ENCODE assay signal across 26 mouse cellular contexts in the genomic region with DNA sequence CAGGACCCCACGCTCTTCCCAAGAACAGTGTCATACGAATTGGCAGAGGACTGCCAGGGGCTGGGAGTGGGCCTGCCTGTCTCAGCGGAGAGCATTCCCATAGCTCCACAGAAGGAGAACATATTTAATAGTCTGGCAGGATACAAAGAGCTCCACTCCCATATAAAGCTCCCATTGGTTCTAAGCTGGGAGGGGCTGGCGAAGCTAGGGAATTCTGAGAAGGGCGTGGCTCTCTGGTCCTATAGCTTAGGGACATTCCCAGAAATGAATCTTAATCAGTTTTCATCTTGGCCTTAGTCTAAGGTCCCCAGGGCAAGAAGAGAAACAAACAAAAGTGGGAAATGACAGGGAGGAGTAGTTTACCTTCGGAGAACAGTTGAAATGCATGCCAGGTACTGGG. TPM values are rescaled to one million over a fixed set of nuclear protein-coding genes. Genes with fewer than 3 reads are reported as not detected.
DNase-seq lines count a peak whose midpoint lies in the region; ATAC-seq lines count a peak whose summit lies in the region.
"Had no signal": no experiment of that assay in that cellular context is flagged by ENCODE, and none has a peak within 500 bp of the region (broad histone marks: within the 10 kb centered on the region; RNA-seq: fewer than 3 reads in every experiment).

No protein-coding gene starts in this region.

- peak overlapping the region; percentile 21; the same call in 1 of the 2 replicates for H3K27ac ChIP-seq in brown adipose tissue, adult 24 weeks (replicated peaks; ENCODE audit: low read depth, low read length)
- H3K27ac ChIP-seq in hindbrain, embryonic 12.5 days: no peak overlapping the region
- H3K27ac ChIP-seq: embryonic facial prominence, embryonic 12.5 days; forebrain, embryonic 12.5 days; forebrain, embryonic 15.5 days; heart, embryonic 15.5 days; hindbrain, embryonic 15.5 days had no signal

- H3K4me2 ChIP-seq in hindbrain, embryonic 12.5 days (replicated peaks): no peak overlapping the region
- H3K4me2 ChIP-seq: embryonic facial prominence, embryonic 12.5 days; forebrain, embryonic 12.5 days; forebrain, embryonic 15.5 days; heart, embryonic 12.5 days; heart, embryonic 15.5 days; hindbrain, embryonic 15.5 days had no signal

- DNase-seq in heart, adult 11 months: peak; percentile 89
- no peak for DNase-seq in heart, postnatal 4 days
- peak; percentile 77 for DNase-seq in R1 (ENCODE audit: low read depth, low spot score)
- DNase-seq in large intestine, adult 2 months (ENCODE audit: low read depth, low spot score): peak; percentile 44
- DNase-seq in urinary bladder, postnatal 4 days (ENCODE audit: low spot score in 2 of 2): no peak
- DNase-seq in adrenal gland, postnatal 36 days: no peak
- DNase-seq: adrenal gland, adult 2 months; adrenal gland, postnatal 14 days; cerebellum, adult 18-20 months; cerebellum, adult 9-10 months; cerebellum, postnatal 14 days; gastrocnemius, postnatal 10 days; heart, adult 18-20 months; heart, postnatal 10 days; heart, postnatal 36 days had no signal

- H3K9ac ChIP-seq in hindbrain, embryonic 12.5 days: no peak overlapping the region
- H3K9ac ChIP-seq: embryonic facial prominence, embryonic 12.5 days; forebrain, embryonic 12.5 days; forebrain, embryonic 15.5 days; heart, embryonic 12.5 days; heart, embryonic 15.5 days; hindbrain, embryonic 15.5 days had no signal

- H3K9me3 ChIP-seq in hindbrain, embryonic 12.5 days (replicated peaks): no peaks in the 10 kb centered on the region
- H3K9me3 ChIP-seq: embryonic facial prominence, embryonic 12.5 days; forebrain, embryonic 12.5 days; forebrain, embryonic 15.5 days; heart, embryonic 12.5 days; heart, embryonic 15.5 days; hindbrain, embryonic 15.5 days had no signal

- ATAC-seq in hindbrain, embryonic 12.5 days (ENCODE audit: low FRiP score): no peak
- ATAC-seq: CD4-positive, CD25-positive, alpha-beta regulatory T cell, adult 4 months; forebrain, embryonic 15.5 days; intestine, postnatal 0 days had no signal

- H3K27me3 ChIP-seq in hindbrain, embryonic 12.5 days: no peaks in the 10 kb centered on the region
- H3K27me3 ChIP-seq: embryonic facial prominence, embryonic 12.5 days; forebrain, embryonic 12.5 days; forebrain, embryonic 15.5 days; heart, embryonic 12.5 days; heart, embryonic 15.5 days; hindbrain, embryonic 15.5 days had no signal

- 61% methylated on average over 6 of the region's 6 CpGs for WGBS in large intestine, adult 2 months
- 88% methylated on average over 6 of the region's 6 CpGs for WGBS in hindbrain, embryonic 12.5 days

- H3K4me3 ChIP-seq in brown adipose tissue, adult 24 weeks (ENCODE audit: insufficient read depth, low read depth, low read length): no peak overlapping the region
- no peak overlapping the region for H3K4me3 ChIP-seq in hindbrain, embryonic 12.5 days
- H3K4me3 ChIP-seq: embryonic facial prominence, embryonic 12.5 days; erythroblast, embryonic 14.5 days; forebrain, embryonic 12.5 days; forebrain, embryonic 15.5 days; heart, embryonic 12.5 days; heart, embryonic 15.5 days; hindbrain, embryonic 15.5 days had no signal

- H3K36me3 ChIP-seq in hindbrain, embryonic 12.5 days: no peaks in the 10 kb centered on the region
- H3K36me3 ChIP-seq: embryonic facial prominence, embryonic 12.5 days; forebrain, embryonic 12.5 days; forebrain, embryonic 15.5 days; heart, embryonic 15.5 days; hindbrain, embryonic 15.5 days had no signal

- H3K4me1 ChIP-seq in brown adipose tissue, adult 24 weeks (ENCODE audit: control insufficient read depth, insufficient read depth, insufficient read length, low read length): peaks cover 32% of the 10 kb centered on the region
- no peaks in the 10 kb centered on the region for H3K4me1 ChIP-seq in hindbrain, embryonic 12.5 days
- H3K4me1 ChIP-seq: embryonic facial prominence, embryonic 12.5 days; forebrain, embryonic 12.5 days; forebrain, embryonic 15.5 days; hindbrain, embryonic 15.5 days had no signal

RNA-seq across cellular contexts. Expression of a gene that starts 34.4 kb away (rescaled TPM):
- 10 to 100 TPM; 15.6 to 20.6 TPM for total RNA-seq in heart, postnatal 4 days (2021)
- 9.8 and 12.0 TPM in 2 replicates for polyA plus RNA-seq in brown adipose tissue, adult 24 weeks (2012; ENCODE audit: insufficient read depth, insufficient read length, missing spikeins)
- polyA plus RNA-seq in large intestine, adult 2 months (2012; rRNA removed): 21.3 and 139 TPM in 2 replicates
- polyA plus RNA-seq in hindbrain, embryonic 12.5 days (2016; fragmentation: Nextera tagmentation; extraction: Ambion mirVana): 0.56 and 0.76 TPM in 2 replicates
- 10 to 100 TPM; 19.3 to 24.2 TPM for total RNA-seq in adrenal gland, postnatal 36 days (2021)

Comparison
In these comparisons a context has a peak if more than half of its experiments do, and no peak if none do; other contexts are left out.
1. DNase-seq: peak in heart, adult 11 months (single experiment), R1 (single experiment) and large intestine, adult 2 months (single experiment); none in heart, postnatal 4 days (single experiment), urinary bladder, postnatal 4 days (0 of 2) and adrenal gland, postnatal 36 days (0 of 2).